Mouse (Mus musculus): ENCODE results near the gene Calm3. TPM values are rescaled to one million over a fixed set of nuclear protein-coding genes. Genes with fewer than 3 reads are reported as not detected.

The Calm3 gene
- polyA plus RNA-seq, 1 experiment from 2014 or later, result 83.9 TPM

DNA sequence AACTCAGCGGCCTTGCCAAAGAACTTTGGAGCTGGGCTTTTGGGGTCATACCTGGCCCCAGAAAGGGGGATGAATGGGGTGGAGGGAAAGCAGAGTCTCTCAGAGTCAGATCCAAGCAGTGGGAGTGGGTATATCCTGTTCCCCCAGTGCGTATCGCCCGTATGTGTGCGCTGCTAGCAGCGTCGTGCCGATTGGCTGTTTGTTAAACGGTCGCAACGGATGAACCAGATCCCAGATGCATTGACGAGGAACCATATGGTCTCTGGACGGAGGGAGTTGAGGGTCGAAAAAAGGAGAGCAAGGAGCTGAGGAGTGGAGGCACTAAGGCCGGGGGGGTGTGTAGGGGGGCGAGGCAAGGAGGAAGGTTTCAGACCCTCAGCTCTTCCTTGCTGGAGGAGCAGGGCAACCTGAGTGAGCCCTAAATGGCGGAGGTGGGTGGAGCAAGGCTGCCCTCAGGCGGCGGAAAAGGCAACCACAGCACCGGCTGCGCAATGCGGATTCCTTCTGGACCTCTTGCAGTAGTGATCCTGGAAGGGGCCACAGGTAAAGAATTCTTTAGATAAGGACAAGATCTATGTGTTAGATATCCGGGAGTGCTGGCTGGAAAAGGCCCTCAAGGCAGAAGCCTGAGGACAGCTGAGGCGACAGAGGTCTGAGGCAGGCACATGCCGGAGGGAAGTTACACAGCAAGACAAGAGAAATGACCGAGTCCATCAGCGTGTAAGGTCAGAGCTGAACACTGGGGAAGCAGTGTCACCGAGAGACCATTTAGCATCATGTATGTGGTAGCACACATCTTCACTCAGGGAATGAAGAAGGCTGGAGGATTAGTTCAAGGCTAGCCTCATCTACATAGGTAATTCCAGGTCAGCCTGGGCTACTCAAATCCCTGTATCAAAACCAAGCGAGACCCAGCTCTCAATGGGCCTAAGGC, 26.3 kb upstream of the Calm3 start:
- 9% methylated on average over 29 of the region's 29 CpGs for WGBS (ENCODE audit: insufficient replicate concordance)
- ATAC-seq (ENCODE audit: insufficient read depth), result no peak

DNA sequence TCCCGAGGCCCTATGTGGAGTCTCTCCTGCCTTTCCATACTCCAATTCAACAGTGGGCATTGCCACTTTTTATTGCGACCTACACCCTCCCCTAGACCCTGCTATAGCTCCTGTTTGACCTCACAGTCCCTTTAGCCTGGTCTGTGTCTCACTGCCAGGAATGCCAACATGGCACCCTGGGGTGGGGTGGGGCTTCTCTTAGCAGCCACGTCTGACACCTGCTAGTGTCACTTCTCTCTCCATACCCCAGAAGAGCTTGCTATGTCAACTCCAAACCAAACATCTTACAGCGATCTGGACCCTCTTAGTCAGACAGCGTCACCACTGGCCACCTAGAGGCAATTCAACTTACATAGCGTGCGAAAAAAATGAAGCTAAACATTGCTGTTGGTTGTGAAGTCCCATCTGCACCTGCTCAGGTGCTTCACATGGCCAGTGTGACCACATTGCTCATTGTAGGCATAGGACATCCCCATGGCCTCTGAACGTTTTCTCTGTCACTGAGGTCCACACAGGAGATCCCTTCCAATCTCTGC, 25.1 kb upstream of the Calm3 start:
- H3K4me2 ChIP-seq, result no peak overlapping the region
- no peak overlapping the region for H3K27ac ChIP-seq (replicated peaks)
- H3K27me3 ChIP-seq, result peaks cover 67% of the 10 kb centered on the region
- H3K4me3 ChIP-seq (replicated peaks), result no peak overlapping the region
- no peaks in the 10 kb centered on the region for H3K9me3 ChIP-seq (replicated peaks)
- H3K4me1 ChIP-seq (replicated peaks), result peaks cover 17% of the 10 kb centered on the region
- no peaks in the 10 kb centered on the region for H3K36me3 ChIP-seq (replicated peaks)
- H3K9ac ChIP-seq, result no peak overlapping the region
- WGBS (ENCODE audit: insufficient replicate concordance), result 49% methylated on average over 8 of the region's 8 CpGs
- ATAC-seq (ENCODE audit: insufficient read depth), result no peak

More for the DNA sequence above, 26.3 kb upstream of the Calm3 start:
- Histone ChIP-seq H3K9ac (no peak overlapping the region), H3K4me2 (peak overlapping the region; percentile 63), H3K4me1 (replicated peaks) (peaks cover 11% of the 10 kb centered on the region), H3K36me3 (replicated peaks) (no peaks in the 10 kb centered on the region), H3K9me3 (replicated peaks) (no peaks in the 10 kb centered on the region), H3K27me3 (peaks cover 55% of the 10 kb centered on the region), H3K27ac (replicated peaks) (no peak overlapping the region), H3K4me3 (replicated peaks) (peak overlapping the region; percentile 20; the same call in 1 of the 2 replicates)

DNA sequence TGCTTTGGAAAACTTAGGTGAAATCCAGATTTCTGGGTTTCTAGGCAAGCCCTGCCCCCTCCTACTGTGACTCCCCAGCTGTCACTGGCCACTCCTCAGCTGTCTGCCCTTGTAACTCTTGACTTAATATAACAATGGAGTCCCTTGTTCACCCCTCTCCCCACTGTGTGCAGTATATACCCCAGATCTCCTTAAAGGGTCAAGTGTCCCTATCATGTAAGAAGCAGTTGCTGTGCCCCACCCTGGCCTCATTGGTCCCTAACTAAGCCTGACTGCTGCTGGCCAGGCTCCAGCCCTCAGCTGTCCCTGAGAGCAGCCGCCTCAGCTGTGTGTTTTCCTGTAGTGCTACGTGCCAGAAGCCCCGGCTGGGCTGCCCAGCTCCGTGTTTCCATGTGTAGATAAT, 24.0 kb upstream of the Calm3 start:
- Histone ChIP-seq H3K36me3 (replicated peaks) (no peaks in the 10 kb centered on the region), H3K4me2 (no peak overlapping the region), H3K9ac (no peak overlapping the region), H3K27ac (replicated peaks) (no peak overlapping the region), H3K4me1 (replicated peaks) (peaks cover 17% of the 10 kb centered on the region), H3K27me3 (peaks cover 77% of the 10 kb centered on the region), H3K9me3 (replicated peaks) (no peaks in the 10 kb centered on the region), H3K4me3 (replicated peaks) (no peak overlapping the region)
- no peak for ATAC-seq (ENCODE audit: insufficient read depth)
- 14% methylated on average over 4 of the region's 4 CpGs for WGBS (ENCODE audit: insufficient replicate concordance)

DNA sequence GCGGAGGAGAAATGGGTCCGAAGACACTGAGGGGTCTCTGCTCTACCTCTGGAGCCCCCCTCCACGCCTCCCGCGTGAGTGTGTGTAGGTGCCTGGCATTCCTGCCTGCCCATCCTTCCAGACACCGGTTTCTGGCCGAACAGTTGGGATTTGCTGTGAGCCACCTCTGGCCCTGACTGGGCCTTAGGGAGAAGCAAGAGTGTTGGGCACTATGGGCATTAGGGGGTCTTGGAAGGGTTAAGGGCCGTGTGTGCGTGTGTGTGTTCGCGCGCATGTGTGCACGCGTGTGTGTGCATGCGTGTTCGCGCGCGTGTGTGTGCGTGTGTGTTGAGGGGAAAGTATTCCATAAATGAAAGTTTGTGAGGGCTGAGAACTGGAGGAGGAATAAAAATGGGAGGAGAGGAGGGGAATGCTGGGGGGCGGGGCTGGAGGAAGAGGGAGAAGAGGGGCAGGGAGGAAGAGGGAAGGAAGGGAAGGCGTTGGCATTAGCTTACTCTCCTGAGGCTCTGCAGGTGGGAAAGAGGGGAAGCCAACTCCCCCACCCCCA, 23.5 kb upstream of the Calm3 start:
- H3K9ac ChIP-seq, result no peak overlapping the region
- H3K9me3 ChIP-seq (replicated peaks), result no peaks in the 10 kb centered on the region
- H3K36me3 ChIP-seq (replicated peaks), result no peaks in the 10 kb centered on the region
- H3K4me1 ChIP-seq (replicated peaks), result peaks cover 17% of the 10 kb centered on the region
- H3K27ac ChIP-seq (replicated peaks), result no peak overlapping the region
- WGBS (ENCODE audit: insufficient replicate concordance), result 14% methylated on average over 22 of the region's 22 CpGs
- peaks cover 81% of the 10 kb centered on the region for H3K27me3 ChIP-seq
- H3K4me2 ChIP-seq, result no peak overlapping the region
- H3K4me3 ChIP-seq (replicated peaks), result no peak overlapping the region
- ATAC-seq (ENCODE audit: insufficient read depth), result no peak

DNA sequence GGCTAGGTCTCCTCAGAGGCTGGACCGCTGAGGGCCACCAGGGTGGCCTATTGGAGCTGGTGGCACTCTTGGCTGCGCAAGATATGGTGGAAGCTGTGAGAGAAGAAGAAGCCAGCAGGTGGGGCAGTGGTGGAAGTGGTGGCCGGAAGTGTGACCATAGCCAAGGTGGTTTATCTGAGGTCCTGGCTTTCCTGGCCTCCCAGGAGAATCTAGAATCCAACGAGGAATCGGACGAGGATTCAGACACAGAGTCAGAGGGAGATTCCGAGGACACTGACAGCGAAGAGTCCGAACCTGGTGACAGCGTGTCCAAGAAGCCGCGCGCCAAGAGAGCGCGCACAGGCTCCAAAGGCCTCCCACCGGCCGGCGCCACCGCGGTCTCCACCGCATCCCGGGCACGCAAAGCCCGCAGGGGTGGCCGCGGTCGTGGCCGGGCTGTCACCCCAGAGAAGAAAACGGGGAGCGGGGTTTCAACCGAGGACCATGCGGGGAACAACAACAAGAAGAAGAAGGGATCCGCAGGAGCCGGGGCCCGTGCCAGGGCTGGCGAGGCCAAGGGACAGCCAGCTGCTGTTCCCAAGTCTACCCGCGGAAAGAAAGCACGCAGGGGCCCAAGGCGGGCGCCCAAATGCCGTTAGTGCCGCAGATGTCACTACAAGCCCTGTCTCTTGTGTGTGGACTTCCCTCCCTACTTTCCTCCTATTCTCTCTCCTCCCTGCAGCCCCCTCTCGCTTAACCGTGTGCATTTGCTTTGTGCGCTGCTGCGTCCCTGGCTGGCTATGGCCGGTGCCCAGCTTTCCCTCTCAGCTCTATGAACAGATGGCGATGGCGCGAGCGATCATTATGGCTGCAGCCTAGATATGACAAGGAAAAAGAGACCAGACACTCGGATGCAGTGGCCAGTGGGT, 22.8 kb upstream of the Calm3 start:
- H3K27ac ChIP-seq (replicated peaks), result no peak overlapping the region
- H3K9me3 ChIP-seq (replicated peaks), result no peaks in the 10 kb centered on the region
- no peak overlapping the region for H3K9ac ChIP-seq
- 0 out of 2 replicates have a peak overlapping the region, but pooled peaks have one; percentile 9 for H3K4me3 ChIP-seq (replicated peaks)
- H3K36me3 ChIP-seq (replicated peaks), result no peaks in the 10 kb centered on the region
- 4% methylated on average over 53 of the region's 53 CpGs for WGBS (ENCODE audit: insufficient replicate concordance)
- peak overlapping the region; percentile 33; the same call in 1 of the 2 replicates for H3K4me2 ChIP-seq
- peaks cover 88% of the 10 kb centered on the region for H3K27me3 ChIP-seq
- no peak for ATAC-seq (ENCODE audit: insufficient read depth)
- H3K4me1 ChIP-seq (replicated peaks), result peaks cover 17% of the 10 kb centered on the region

DNA sequence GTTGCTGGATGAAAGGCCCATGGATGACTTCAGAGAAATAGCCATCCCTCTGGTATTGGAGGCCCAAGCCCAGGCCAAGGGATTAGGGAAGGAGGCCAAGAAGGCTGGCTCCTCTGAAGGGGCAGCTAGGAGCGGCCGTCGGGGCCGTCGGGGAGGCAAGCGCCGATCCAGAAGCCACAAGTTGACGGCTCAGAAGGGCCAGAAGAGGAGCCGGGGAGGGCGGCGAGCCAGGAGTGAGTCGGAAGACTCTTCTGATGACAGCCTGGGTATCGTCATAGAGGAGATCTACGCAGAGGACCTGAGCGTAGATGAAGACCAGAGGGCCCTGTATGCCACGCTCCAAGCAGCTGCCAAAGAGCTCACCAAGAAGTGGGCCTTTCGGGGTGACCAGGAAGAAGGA, 21.5 kb upstream of the Calm3 start:
- Histone ChIP-seq H3K27me3 (peaks cover 98% of the 10 kb centered on the region), H3K27ac (replicated peaks) (no peak overlapping the region), H3K4me1 (replicated peaks) (peaks cover 17% of the 10 kb centered on the region), H3K36me3 (replicated peaks) (no peaks in the 10 kb centered on the region), H3K4me3 (replicated peaks) (no peak overlapping the region), H3K4me2 (no peak overlapping the region), H3K9ac (no peak overlapping the region), H3K9me3 (replicated peaks) (no peaks in the 10 kb centered on the region)
- 15% methylated on average over 17 of the region's 17 CpGs for WGBS (ENCODE audit: insufficient replicate concordance)
- no peak for ATAC-seq (ENCODE audit: insufficient read depth)

DNA sequence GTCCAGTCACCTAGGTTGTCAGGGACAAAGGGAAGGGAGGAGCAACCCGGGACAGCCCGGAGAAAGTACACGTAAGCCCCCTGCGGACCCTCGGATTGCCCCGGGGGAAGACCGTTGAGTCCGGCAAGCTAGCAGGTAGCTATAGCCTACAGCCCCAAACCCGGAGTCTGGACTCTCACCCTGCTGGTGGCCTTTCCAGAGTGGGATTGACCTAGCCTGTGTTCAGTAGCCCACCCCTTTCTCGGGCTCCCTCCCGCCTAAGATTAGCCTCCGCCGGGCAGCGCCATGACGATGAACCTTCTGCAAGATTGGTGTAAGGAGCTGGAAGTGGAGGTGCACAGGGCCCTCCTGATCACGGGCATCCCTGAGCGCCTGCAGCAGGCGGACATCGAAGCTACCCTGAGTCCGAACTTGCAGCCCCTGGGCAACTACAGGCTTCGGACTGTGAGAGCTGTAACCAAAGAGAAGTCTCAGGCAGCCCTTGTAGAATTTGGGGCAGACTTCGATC, 20.9 kb upstream of the Calm3 start:
- Histone ChIP-seq H3K4me1 (replicated peaks) (peaks cover 17% of the 10 kb centered on the region), H3K4me2 (peak overlapping the region; percentile 63), H3K9me3 (replicated peaks) (no peaks in the 10 kb centered on the region), H3K36me3 (replicated peaks) (no peaks in the 10 kb centered on the region), H3K27me3 (peaks cover 98% of the 10 kb centered on the region), H3K9ac (no peak overlapping the region), H3K27ac (replicated peaks) (no peak overlapping the region), H3K4me3 (replicated peaks) (peak overlapping the region; percentile 45)
- ATAC-seq (ENCODE audit: insufficient read depth), result no peak
- WGBS (ENCODE audit: insufficient replicate concordance), result 4% methylated on average over 22 of the region's 22 CpGs

DNA sequence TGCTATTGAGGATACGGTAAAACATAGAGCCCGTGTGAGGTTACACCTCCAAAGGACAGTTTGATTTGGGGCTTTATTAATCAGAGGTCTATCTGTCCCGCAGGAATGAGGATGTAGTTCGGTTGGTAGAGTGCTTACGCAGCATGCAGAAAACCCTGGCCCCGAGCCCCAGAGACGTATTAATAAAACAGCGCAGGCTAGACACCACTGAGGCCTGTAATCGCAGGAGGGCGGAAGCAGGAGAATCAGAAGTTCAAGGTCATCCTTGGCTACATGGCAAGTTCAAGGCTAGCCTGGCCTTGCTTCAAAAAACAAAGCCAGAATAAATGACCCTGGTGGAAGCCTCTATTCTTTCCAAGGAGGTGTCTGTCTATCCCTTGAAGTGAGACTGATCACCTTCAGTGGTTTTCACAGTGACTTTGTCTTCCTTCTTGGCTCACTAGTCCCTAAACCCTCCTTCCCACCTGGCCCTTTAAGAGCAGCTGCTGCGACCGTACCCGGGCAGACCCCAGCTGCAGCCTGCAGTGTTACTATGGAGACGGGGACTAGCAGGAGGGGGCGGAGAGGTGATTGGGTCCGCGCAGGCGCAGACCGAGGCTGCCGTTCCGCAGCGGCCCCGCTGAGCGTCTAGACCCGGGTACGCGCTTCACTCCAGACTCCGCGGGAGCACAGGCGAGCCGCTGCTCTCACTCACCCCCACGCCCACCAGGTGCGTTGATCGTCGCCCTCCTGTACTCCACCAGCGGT, 20.3 kb upstream of the Calm3 start, which contains the start of gene Pnmal2:
Gene Pnmal2, plus strand, starts transcription at position 622 of the 747 bp plus-strand sequence.
- H3K9ac ChIP-seq, result no peak within 1 kb of the TSS
- H3K9me3 ChIP-seq (replicated peaks), result no peaks in the 10 kb centered on the region
- H3K4me2 ChIP-seq, result peak within 1 kb of the TSS; percentile 63
- no peak within 1 kb of the TSS for H3K27ac ChIP-seq (replicated peaks)
- peaks cover 14% of the 10 kb centered on the region for H3K4me1 ChIP-seq (replicated peaks)
- H3K27me3 ChIP-seq, result peaks cover 93% of the 10 kb centered on the region
- WGBS (ENCODE audit: insufficient replicate concordance), result 16% methylated on average over 36 of the region's 36 CpGs
- peak within 1 kb of the TSS; percentile 45 for H3K4me3 ChIP-seq (replicated peaks)
- H3K36me3 ChIP-seq (replicated peaks), result no peaks in the 10 kb centered on the region
- peak; percentile 52; the same call in 1 of the 2 replicates for ATAC-seq (ENCODE audit: insufficient read depth)

DNA sequence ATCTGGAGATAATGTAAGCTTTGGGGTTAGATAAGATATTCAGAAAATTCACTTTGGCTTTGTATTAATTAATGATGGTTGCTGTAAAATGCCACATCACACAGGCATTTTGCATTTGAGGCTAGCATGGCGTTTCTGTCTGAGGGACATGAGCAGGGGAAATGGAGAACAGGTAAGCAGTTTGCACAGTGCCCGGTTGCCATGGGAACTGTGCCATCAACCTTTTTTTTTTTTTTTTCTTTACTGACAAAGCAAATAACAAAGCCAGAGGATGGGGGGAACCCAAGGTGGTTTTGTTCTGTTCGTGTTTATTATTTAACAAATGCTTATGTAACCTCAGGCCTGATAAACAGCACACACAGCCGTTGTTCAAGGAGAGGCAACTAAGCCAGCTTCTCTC, 18.9 kb upstream of the Calm3 start:
- ATAC-seq (ENCODE audit: insufficient read depth), result no peak
- H3K36me3 ChIP-seq (replicated peaks), result no peaks in the 10 kb centered on the region
- WGBS (ENCODE audit: insufficient replicate concordance), result 42% methylated on average over 4 of the region's 4 CpGs
- no peak overlapping the region for H3K9ac ChIP-seq
- no peak overlapping the region for H3K27ac ChIP-seq (replicated peaks)
- no peak overlapping the region for H3K4me2 ChIP-seq
- H3K27me3 ChIP-seq, result peaks cover 80% of the 10 kb centered on the region
- peaks cover 14% of the 10 kb centered on the region for H3K4me1 ChIP-seq (replicated peaks)
- no peaks in the 10 kb centered on the region for H3K9me3 ChIP-seq (replicated peaks)
- H3K4me3 ChIP-seq (replicated peaks), result no peak overlapping the region

DNA sequence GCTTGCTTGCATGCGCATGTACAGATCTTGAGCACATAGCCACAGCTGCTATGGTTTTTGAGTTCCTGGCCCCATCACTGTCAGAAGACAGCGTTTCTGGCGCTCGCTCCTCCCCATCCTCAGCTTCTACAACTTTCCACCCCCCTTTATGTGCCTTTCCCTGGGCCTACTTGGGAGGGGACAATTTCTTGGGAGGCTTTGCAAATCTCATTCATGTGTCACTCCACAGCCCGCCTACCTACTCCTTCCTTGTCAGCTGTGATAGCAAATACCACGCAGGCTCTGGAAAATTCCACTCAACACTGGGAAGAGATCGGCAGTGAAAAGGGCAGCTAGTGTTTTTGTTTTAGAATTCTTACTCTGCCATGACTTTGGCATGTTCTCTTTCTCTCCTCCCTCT, 16.4 kb upstream of the Calm3 start:
- no peaks in the 10 kb centered on the region for H3K36me3 ChIP-seq (replicated peaks)
- H3K4me3 ChIP-seq (replicated peaks), result no peak overlapping the region
- peaks cover 6% of the 10 kb centered on the region for H3K4me1 ChIP-seq (replicated peaks)
- ATAC-seq (ENCODE audit: insufficient read depth), result no peak
- H3K4me2 ChIP-seq, result no peak overlapping the region
- WGBS (ENCODE audit: insufficient replicate concordance), result 50% methylated on average over 7 of the region's 7 CpGs
- H3K27me3 ChIP-seq, result peaks cover 58% of the 10 kb centered on the region
- H3K27ac ChIP-seq (replicated peaks), result no peak overlapping the region
- no peaks in the 10 kb centered on the region for H3K9me3 ChIP-seq (replicated peaks)
- no peak overlapping the region for H3K9ac ChIP-seq
